Mouse (Mus musculus) megakaryocyte, embryonic 14.5 days (primary cell): ENCODE measurements around the gene Chaf1b. TPM values are rescaled to one million over a fixed set of nuclear protein-coding genes. Genes with fewer than 3 reads are reported as not detected.

Experiments used
- H3K27me3 ChIP-seq: replicated peaks from 2 replicates; pipeline ENCODE3; 2012; ENCODE audit warnings: inconsistent platforms
- H3K36me3 ChIP-seq: replicated peaks from 2 replicates; pipeline ENCODE3; 2012; ENCODE audit warnings: low read length, inconsistent platforms, mixed read lengths
- H3K4me1 ChIP-seq: 2 replicates; pipeline ENCODE4 v1.6.1; 2012; ENCODE audit warnings: inconsistent platforms
- H3K4me3 ChIP-seq: replicated peaks from 2 replicates; pipeline ENCODE3; 2012; ENCODE audit warnings: moderate library complexity, mild to moderate bottlenecking, inconsistent platforms
- H3K9me3 ChIP-seq: 2 replicates; pipeline ENCODE4 v1.6.1; 2012; ENCODE audit warnings: inconsistent platforms
- FLI1 ChIP-seq: IDR thresholded peaks from 2 replicates; pipeline ENCODE4 v1.6.1; 2012; ENCODE audit warnings: low read length, inconsistent platforms, mixed read lengths
- GATA1 ChIP-seq: IDR thresholded peaks from 3 replicates; pipeline ENCODE4 v1.6.1; 2012; ENCODE audit warnings: mixed read lengths, low read length, inconsistent platforms, borderline replicate concordance
- polyA plus RNA-seq: library from polyadenylated mRNA; stranded (reverse); fragments of >175 nt; gene quantifications from 2 replicates; pipeline ENCODE4 v1.2.3, GENCODE M21; 2012; ENCODE audit warnings: low replicate concordance; ENCODE audit not compliant: insufficient read depth

Chaf1b gene
- polyA plus RNA-seq, 1 experiment: 34.4 TPM

GRCm38 (mm10) chr16:93942796-93943502 is 59.2 kb downstream of the Chaf1b start:
- no peaks in the 10 kb centered on the region for H3K9me3 ChIP-seq
- no peaks in the 10 kb centered on the region for H3K36me3 ChIP-seq
- H3K4me3 ChIP-seq: no peak overlapping the region
- H3K4me1 ChIP-seq: peaks cover 3% of the 10 kb centered on the region; the same call in 1 of the 2 replicates
- no peak for TF ChIP-seq FLI1
- no peak for TF ChIP-seq GATA1
- peaks cover 30% of the 10 kb centered on the region for H3K27me3 ChIP-seq

- TF ChIP-seq GATA1: no peak
- no peak for TF ChIP-seq FLI1
- no peak overlapping the region for H3K4me3 ChIP-seq
- peaks cover 36% of the 10 kb centered on the region for H3K27me3 ChIP-seq
- H3K4me1 ChIP-seq: 0 out of 2 replicates have a peak, but pooled peaks cover 3% of the 10 kb centered on the region
- H3K9me3 ChIP-seq: no peaks in the 10 kb centered on the region
- H3K36me3 ChIP-seq: no peaks in the 10 kb centered on the region
Observed at GRCm38 (mm10) chr16:93944301-93944700, 60.6 kb downstream of the Chaf1b start.

GRCm38 (mm10) chr16:93947396-93947795 is 63.7 kb downstream of the Chaf1b start:
- H3K4me3 ChIP-seq: no peak overlapping the region
- no peaks in the 10 kb centered on the region for H3K36me3 ChIP-seq
- peaks cover 48% of the 10 kb centered on the region for H3K27me3 ChIP-seq
- H3K9me3 ChIP-seq: no peaks in the 10 kb centered on the region
- H3K4me1 ChIP-seq: no peaks in the 10 kb centered on the region
- no peak for TF ChIP-seq GATA1

Other genes with a start within 250 kb of the Chaf1b start
- 3.0 TPM in 1 of 2 replicates, not detected in the other for gene Cbr3, start 200.7 kb upstream of the Chaf1b start, polyA plus RNA-seq
- 15.5 and 16.9 TPM in 2 replicates for gene Dop1b, start 172.0 kb upstream of the Chaf1b start, polyA plus RNA-seq
- gene Morc3, start 51.8 kb upstream of the Chaf1b start, polyA plus RNA-seq: 2.9 TPM in 1 of 2 replicates, not detected in the other
- gene Cldn14, start 124.9 kb downstream of the Chaf1b start, polyA plus RNA-seq: not detected in 2 replicates
- not detected in 2 replicates for gene Sim2, start 201.0 kb downstream of the Chaf1b start, polyA plus RNA-seq